ENCODE assay signal across 21 mouse cellular contexts in the genomic region with DNA sequence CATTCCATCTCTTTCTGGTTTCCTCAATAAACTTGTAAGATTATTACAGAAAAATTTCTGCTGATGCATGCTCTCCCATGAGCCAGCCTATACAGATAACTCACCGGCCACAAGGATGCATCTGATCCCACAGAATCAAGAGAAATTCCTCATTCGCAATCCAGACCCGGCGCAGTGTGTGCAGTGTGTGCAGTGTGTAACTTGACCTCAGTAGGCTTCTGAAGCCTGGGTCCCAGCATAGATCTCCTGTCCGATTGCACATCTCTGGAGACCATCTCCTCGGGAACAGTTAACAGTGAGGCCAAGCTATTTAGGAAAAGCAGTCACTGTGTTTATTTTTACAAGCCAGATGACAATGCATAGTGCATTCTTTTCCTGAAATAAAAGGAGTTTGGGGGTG.
"Had no signal": no experiment of that assay in that cellular context is flagged by ENCODE, and none has a peak within 500 bp of the region (broad histone marks: within the 10 kb centered on the region; RNA-seq: fewer than 3 reads in every experiment).

No protein-coding gene starts in this region.

- H3K4me2 ChIP-seq: kidney, embryonic 15.5 days; limb, embryonic 12.5 days; limb, embryonic 15.5 days; liver, embryonic 11.5 days; lung, embryonic 14.5 days; midbrain, embryonic 13.5 days; neural tube, embryonic 13.5 days had no signal

- H3K9me3 ChIP-seq: kidney, embryonic 15.5 days; limb, embryonic 12.5 days; limb, embryonic 15.5 days; midbrain, embryonic 10.5 days; midbrain, embryonic 13.5 days; neural tube, embryonic 13.5 days had no signal

- H3K27ac ChIP-seq: kidney, embryonic 15.5 days; limb, embryonic 12.5 days; limb, embryonic 15.5 days; liver, embryonic 14.5 days; macrophage; midbrain, embryonic 10.5 days; midbrain, embryonic 13.5 days; neural tube, embryonic 13.5 days; stomach, postnatal 0 days had no signal

- H3K4me3 ChIP-seq: kidney, embryonic 15.5 days; limb, embryonic 12.5 days; limb, embryonic 15.5 days; midbrain, embryonic 10.5 days; midbrain, embryonic 13.5 days; myocyte; neural tube, embryonic 13.5 days had no signal

- H3K9ac ChIP-seq: kidney, embryonic 15.5 days; limb, embryonic 12.5 days; limb, embryonic 15.5 days; liver, embryonic 14.5 days; liver, postnatal 0 days; lung, embryonic 14.5 days; midbrain, embryonic 13.5 days; neural tube, embryonic 13.5 days had no signal

- H3K36me3 ChIP-seq: kidney, embryonic 15.5 days; limb, embryonic 12.5 days; limb, embryonic 15.5 days; midbrain, embryonic 10.5 days; midbrain, embryonic 13.5 days; neural tube, embryonic 13.5 days had no signal

- H3K4me1 ChIP-seq: limb, embryonic 15.5 days; midbrain, embryonic 13.5 days had no signal

- DNase-seq: kidney, postnatal 10 days; kidney, postnatal 36 days; left cerebral cortex, postnatal 4 days; liver, postnatal 0 days; lung, embryonic 14.5 days; thymus, adult 2 months; thymus, postnatal 14 days; thymus, postnatal 4 days had no signal

- ATAC-seq: liver, postnatal 0 days; lung, postnatal 0 days; midbrain, embryonic 13.5 days; midbrain, embryonic 16.5 days had no signal

- H3K27me3 ChIP-seq: kidney, embryonic 15.5 days; midbrain, embryonic 13.5 days; neural tube, embryonic 13.5 days had no signal
